Mouse (Mus musculus) adrenal gland, postnatal 4 days (tissue): ENCODE measurements at regions not wholly inside any gene's neighbourhood (a gene's known extent, or its start where the extent isn't known, plus 50 kb on each side); places are given as distances from the start of the nearest gene placed in this dataset.

Experiments
- DNase-seq, 2 experiments: peaks; one replicate each; pipeline ENCODE4 v3.0.0; 2021 to 2022; ENCODE audit warnings: low spot score in 2 of 2, mixed read lengths in 2 of 2

DNA sequence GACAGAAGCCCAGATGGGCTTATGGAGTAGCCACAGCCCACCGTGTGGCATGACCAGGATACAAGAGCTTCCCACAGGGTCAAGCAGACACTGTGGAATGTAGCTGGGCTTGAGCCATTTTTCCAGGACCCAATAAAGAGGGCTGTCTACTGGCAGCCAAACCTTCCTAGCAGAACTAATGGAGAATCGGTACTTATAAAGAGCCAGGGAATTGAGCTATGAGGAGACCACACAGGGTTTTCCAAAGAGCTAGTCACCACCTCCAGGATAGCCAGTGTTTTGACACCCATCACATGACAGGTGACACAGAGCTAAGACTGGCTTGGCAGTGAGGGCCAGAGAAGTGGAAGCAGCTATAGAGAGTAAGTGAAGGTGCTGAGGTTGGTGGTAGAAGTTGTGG lies 149.9 kb downstream of the Map2k4 start:
- no peak for DNase-seq

DNA sequence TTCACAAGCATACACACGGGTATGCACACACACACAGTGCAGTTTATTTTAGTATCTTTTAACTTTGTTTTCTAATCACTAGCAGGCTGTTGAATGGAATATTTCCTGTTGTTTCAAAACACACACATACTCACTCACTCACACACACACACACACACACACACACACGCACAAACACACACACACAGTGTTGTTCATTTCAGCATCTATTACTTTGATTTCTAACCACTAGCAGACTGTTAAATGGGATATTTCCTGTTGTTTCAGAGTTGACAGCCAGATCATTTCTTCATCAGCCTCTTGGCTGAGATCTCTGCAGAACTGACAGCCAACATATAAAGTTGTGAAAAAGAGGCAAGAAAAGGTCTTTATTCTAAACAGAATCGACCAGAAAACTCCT lies 150.9 kb downstream of the Map2k4 start:
- no peak for DNase-seq

DNA sequence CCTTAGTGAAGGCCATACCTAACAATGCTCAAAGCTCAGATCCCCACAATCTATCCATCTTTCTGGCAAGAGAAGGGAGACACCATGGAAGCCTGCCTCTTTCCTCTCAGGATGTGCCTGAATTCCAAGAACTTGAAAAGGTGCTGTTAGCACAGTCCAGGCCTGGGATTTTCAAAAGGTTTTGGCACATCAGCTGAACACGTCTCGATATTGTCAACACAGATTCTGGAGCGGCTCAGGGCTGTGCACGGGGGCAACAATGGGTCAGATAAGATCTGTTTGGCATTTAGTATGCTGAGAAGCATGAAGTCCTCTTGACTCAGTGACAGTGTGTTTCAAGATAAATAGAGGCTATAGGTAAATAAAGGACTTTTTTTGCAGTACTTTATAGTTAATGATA lies 152.8 kb downstream of the Map2k4 start:
- no peak for DNase-seq

DNA sequence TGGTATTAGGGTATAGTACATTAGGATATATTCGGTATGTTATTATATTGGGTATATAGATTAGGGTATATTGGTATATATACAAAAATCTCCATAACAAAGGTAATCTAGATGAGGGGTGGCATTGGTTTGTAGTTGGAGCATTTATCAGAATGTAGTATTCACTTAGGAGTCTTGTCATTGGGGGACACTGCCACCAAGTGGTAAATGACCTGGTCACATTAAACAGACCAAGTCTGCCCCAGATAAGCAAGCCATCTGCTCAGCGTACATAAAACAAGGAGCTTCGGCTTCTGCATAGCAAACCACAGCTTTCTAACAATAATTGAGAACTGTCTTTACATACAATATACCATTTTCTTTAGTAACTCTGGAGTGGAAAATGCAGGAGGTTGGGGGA lies 156.9 kb downstream of the Map2k4 start:
- DNase-seq: no peak

DNA sequence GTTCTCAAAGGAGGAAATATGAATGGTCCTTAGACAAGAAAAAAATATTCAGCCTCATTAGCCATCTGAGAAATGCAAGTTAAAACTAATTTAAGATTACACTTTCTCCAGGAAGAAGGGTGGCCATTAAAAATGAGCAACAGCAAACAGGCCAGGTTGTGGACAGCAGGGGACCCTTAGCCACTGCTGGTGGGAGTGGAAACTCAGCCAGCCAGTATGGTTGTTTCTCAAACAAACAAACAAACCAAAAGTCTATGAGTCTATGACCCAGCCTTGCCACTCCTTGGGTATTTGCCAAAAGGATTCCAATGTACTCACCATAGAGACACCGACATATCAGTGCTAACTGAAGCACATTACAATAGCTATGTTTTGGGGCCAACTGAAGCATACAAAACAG lies 157.7 kb downstream of the Map2k4 start:
- DNase-seq: no peak

DNA sequence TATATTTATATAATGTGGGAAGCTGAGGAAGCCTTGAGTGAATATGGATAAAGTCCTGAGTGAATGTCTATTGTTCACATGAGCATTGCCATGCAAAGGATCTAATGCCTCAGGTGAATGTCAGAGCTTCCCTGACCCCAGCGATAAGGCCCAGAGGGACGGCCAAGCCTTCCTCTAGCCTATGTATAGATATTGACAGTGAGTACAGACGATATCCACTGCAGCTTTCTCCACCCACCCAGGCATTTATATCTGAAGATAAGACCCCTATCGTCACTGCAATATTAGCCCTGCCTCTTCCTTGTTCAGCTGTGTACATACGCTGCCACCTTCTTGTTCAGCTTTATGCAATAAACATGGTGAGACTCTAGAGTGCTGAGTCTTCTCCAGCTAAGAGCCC lies 158.8 kb downstream of the Map2k4 start:
- no peak for DNase-seq

DNA sequence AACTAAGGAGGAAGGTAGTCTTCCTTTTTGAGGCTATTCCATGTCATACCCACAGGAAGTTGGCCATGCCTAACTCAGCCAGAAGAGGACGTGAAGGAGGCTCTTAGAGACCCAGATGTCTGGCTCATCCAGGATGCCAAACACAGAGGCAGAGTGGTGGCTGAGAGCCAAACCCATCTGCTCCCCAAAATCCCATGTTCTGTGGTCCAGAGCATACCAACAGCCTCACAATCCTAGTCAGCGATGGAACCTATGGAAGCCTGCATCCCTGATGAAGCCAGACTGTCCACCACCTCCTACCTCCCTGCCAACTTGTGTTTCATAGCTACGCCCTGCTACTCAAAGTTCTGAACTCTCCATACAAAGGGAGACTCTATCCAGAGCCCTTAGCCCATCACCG lies 169.1 kb downstream of the Map2k4 start:
- no peak for DNase-seq

DNA sequence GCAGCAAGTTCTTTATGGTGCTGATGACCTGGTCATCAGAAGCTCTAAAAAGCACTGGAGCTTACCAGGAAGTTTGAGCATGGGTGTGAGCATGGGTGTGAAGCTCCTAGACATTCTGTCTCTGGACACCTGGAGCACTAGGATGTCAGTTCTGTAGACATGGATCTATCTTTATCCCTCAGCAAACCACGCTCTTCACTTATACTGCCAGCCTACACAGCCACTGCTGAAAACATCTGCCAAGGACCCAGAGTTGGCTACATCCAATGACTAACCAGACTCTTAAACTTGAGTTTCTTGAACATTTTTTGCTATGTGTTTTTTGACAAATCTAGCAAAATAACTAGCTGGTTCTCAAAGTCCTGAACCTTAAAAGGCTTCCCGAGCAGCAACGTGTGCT lies 177.6 kb downstream of the Map2k4 start:
- DNase-seq: no peak

DNA sequence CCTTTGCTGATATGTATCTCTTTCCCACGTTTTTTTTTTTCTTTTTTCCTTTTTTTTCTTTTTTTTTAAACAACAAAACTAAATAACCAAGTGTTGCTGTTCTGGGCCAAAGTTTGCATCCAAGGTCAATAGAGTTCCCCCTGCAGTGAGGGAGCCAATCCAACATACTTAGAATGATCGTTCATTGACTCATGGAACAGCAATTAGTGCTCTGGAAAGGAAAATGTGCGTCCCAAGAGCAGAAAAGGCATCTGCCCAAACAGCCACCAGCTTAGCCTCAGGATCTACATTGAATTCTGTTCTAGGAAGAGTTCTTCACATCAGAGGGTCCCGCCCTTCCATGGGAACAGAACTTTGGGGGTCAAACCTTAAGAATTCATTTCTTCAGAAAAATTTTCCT lies 179.0 kb downstream of the Map2k4 start:
- DNase-seq: no peak

DNA sequence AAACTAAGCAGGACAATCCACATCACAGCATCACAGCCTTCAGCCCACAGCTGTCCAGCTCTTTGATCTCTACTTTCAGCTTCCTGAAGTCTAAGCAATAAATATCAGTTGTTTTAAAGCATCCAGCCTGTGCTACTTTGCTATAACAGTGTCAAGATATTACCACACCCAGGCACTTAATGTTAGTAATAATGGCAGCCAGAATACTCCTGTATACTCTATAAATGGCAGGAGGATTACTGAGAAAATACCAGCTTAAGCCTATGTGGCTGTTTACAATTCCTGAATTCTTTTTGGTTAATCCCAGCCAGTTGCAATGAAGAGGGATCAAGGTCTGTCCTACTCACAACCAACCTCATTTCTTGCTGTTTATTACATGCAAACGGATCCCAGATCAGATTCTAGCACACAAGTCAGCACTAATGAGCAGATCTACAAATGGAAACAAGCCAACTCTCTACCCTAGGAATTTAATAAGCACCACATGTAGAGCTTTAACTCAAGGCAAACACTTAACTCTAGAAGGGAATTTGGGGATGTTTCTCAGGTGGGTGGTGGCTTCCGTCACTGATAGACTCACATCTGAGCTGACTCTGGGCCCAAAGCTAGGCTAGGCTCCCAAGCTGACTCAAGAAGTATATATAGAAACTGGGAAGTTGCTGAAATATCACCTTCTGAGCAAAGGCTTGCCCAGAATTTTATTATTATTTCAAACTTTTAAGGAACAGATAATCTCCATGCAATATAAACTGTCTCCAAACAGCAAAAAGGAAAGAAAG lies 190.6 kb downstream of the Map2k4 start:
- DNase-seq: no peak

DNA sequence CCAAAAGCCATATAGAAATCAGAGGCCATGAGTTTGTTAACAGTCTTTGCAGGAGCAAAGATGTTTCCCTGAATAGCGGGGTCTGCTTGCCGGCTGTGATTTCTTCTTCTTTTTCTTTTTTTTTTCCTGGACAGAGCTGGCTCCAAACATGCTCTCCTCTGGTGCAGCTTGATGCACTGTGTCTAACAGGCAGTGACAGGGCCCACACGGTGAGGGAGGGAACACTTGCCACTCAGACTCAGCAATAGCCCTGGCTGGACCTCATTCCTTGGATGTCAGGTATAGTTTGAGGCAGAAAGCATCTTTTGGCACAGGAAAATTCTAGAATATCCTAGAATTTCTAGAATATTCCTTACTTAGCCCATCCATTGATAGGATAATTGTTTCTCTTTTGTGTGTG lies 199.6 kb downstream of the Map2k4 start:
- no peak for DNase-seq

DNA sequence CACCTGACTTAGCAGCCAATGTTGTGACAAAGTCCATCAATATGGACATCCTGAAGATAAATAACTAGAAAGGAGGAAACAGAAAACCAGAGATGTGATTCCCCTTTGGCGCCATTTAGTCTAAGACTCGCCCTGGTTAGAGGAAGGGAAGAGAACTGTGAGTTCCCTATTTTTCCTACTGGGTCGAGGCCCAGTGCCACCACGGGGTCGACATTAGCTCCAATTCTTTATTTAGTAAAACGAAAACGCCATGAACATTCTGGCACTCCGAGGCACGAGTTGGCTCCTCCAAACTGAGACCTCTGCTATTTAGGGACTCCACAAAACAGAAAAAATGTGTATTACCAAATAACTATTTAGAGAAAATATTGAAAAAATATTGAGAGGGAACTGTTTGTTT lies 220.3 kb downstream of the Map2k4 start:
- no peak for DNase-seq

DNA sequence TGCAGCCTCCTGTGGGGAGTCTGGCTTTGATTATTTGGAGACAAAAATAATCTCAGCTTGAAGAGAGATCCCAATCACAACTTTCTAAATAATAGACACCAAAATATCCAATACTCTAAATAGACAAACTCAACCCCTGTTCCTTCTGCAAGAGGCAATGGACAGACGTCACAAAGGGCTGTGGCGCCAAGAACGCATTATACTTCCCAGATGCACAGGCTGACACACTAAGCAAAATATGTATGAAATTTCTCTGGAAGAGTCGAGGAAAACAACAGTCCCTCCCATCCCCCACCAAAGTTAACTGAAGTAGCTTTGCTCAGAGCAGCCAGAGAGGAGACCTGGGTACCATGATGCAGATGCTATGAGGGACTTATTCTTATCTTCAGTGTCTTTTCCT lies 229.9 kb downstream of the Map2k4 start:
- DNase-seq: no peak

DNA sequence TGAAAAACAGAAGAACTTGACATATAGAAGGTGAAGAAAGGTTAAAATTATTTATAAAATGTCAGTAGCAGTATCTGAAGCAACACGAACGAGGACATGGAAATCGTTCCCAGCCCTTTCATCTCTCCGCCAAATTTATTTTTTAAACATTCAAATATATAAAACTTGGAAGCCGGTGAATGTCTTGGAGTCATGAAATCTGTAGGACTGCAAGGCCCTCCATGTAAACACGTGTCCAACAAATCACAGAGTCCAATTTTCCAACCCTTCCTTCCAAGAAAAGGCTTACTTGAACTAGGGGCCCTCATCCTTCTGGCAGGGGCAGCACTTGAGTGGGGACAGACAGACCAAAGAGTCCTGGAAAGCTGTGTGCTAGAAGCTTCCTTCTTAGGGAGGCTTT lies 237.0 kb downstream of the Map2k4 start:
- no peak for DNase-seq

DNA sequence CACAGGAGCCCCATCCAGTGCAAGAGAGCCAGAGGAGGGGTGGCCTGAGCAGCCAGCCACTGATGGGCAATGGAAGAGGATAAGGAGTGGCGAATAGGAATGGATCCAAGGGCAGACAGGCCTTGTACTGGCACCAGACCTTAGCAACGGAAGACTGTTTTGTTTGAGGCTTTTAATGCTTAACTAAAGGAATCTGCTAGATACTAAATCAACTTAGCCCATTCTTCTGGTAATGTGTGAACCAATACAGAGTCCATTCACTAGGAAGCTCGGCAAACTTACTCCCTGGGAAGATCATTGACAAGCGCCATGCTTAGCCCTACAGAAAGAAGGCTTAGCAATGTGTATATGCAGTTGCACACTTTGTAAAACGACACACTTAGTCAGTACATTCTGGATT lies 243.8 kb downstream of the Map2k4 start:
- no peak for DNase-seq

DNA sequence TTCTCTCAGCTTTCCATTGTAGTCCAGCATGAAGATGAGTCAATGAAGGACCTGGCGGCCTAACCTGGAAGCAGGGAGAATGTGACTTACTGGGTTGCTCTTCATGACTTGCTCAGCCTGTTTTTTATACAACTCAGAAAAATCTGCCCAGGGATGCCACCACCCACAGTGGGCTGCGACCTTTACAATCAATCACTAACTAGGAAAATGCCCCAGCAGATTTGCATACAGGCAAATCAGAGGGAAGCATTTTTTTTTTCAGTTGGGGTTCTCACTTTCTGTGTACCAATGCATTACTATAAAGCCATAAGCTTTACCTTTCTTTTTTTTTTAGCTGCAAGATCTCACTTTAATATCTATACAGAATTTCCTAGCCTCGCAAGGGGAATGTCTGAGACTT lies 244.5 kb downstream of the Map2k4 start:
- DNase-seq: no peak

DNA sequence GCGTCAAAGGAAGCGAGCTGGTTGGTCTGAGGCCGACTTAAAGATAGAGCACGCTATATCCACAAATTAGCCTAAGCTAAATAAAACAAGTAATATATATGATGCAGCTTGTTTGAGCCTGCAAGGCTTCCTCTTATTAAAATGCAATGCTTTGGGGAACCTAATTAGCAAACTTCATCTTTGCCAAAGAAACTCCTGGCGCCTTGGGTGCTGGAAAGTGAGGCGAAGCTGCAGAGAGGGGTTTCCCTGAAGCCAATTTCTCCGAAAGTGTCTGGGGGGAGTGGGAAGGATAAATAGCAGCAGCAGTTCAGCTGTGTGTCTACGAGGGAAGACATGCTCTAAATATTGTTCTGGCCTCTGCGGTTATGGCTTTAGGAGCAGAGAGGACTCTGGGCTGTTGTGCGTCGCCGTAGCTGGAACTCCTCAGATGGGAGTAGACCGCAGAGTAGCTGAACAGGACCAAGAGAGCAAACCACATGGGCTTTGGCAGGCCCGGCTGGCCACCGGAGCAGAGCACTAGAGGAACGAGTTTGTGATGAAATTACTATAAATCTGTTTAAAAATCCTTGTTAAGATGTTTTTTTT lies 251.0 kb downstream of the Map2k4 start:
- DNase-seq: no peak

DNA sequence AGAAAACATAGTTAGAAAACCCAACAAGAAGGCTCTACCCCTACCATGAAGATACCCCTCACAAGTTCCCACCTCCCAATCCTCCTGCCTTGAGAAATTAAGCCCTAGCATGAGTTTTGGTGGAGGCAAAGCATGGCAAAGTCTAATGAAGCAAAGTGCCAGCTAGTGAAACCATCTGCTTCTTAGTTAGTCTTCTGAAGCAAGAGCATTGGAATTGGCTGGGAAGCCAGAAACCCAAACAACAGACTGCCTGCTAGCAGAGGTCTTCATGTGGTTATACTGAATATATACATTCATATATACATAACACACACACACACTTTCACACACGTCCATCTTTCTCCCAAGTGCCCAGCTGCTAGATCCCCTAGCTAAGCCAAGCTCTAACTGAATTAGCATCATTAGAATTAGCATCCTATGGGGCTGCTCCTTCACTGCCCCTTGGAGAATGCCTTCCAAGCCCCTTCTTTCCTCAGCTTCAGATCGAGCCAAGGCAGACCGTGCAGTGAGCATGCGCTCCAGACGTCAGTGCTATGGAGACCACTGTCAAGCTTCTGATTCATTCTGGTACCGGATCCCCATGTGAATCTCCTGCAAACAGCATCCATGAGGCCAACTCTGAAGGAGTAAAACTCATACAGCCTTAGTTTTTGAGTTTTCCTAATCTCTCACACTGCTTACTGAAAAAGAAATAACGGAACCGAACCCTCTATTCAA lies 252.2 kb downstream of the Map2k4 start:
- no peak for DNase-seq

DNA sequence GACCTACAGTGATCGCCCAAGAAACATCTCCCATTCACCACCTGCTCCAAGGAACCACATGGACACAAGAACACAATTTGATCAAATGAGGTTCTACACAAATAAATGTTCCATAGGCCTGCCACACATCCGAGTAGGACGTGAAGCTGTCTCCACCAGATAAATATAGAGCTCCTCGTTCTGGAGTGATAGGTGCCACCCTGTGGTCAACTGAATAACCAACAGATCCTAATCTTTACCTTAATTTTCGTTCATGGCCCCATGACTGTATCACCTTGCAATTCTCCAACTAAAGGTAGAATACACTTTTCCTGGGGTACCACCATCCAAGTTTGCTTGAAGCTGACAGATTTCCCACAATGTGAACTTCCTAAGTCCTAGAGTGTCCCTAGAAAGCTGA lies 257.4 kb downstream of the Map2k4 start:
- no peak for DNase-seq

DNA sequence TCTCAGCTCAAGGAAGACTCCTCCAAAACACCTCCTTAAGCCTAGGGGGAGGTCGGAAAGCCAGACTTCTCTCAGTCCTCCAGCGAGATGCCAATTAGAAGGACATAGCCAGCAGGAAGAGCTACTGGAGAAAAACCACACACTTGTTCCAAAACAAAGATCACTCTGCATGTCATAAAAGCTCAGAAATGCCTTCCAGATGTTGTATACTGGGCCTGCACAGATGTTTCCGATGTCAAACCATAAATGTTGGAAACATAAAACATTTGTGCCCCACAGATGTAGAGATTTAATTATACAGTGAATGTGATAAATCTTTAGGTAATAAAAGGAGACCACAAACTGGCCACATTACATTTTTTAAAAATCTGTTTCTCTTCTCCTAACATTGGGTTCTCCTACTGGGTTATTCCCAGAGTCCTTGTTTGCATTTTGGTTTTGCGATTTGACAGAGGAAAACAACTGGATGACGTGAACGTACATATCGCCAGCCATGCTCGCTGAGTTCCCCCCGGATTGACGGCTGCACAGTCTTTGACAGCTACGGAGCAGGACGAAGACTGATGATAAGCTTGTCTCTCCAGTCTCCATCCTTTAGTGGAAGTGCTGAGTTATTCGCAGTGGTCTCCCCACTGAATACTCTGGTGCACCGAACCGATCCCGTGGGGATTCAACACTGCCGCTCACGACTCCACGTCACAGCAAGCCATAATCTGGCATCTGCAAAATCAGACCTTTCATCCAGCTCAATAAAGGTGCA lies 235.5 kb upstream of the Myocd start:
- no peak for DNase-seq

DNA sequence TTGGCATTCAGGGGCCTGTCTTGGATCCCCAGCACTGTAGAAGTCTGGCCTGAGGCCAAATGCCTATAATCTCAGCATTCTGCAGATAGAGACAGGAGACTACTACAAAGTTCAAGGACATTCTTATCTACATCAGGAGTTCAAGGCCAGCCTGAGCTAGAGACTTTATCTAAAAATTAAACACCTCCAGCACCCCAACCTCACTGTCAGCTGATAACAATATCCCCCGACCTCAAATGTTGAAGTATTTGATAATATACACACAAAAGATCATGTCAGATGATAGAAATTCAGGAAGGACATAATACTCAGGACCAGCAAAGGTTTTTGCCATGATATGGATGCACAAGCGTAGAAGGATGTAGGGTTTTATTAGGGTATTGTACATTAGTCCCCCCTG lies 228.2 kb upstream of the Myocd start:
- no peak for DNase-seq

DNA sequence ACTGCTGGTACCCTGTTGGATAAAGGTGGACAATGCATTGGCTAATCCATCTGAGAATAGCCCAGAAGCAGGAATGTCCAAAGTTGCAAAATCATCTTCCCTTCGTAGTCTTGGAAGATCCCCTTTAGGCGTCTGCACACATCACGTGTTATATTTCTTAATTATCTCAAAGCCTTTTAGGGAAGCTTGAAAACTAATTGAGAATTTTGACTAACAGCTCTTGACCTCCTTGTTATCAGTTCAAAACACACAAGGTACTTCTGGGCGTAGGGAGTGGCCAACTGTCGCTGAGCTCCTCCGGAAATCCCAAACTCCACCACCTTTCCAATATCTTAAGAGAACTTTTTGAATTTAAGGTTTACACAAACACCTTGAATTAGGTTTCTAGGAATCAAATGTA lies 227.6 kb upstream of the Myocd start:
- no peak for DNase-seq
